Mouse (Mus musculus) neural tube, embryonic 15.5 days (tissue): ENCODE results near the gene Pirb. TPM values are rescaled to one million over a fixed set of nuclear protein-coding genes. Genes with fewer than 3 reads are reported as not detected.

Experiments
- ATAC-seq: fragments of 200-750 bp; cut with Nextera tagmentation; 2 replicates; pipeline ENCODE4 v1.8.0; 2017; ENCODE audit warnings: mild to moderate bottlenecking, moderate TSS enrichment, moderate library complexity; ENCODE audit not compliant: low FRiP score
- H3K27ac ChIP-seq: fragments of 300-500 bp; sonication (generic); replicated peaks from 2 replicates; pipeline ENCODE4 v1.5.1; 2015; ENCODE audit warnings: mild to moderate bottlenecking, inconsistent platforms
- H3K27me3 ChIP-seq: fragments of 300-500 bp; sonication (generic); replicated peaks from 2 replicates; pipeline ENCODE4 v1.6.1; 2015; ENCODE audit warnings: inconsistent platforms
- H3K36me3 ChIP-seq: fragments of 300-500 bp; sonication (generic); 2 replicates; pipeline ENCODE4 v1.6.1; 2015; ENCODE audit warnings: inconsistent platforms
- H3K4me1 ChIP-seq: fragments of 300-500 bp; sonication (generic); 2 replicates; pipeline ENCODE4 v1.6.1; 2015; ENCODE audit warnings: inconsistent platforms
- H3K4me2 ChIP-seq: fragments of 300-500 bp; sonication (generic); 2 replicates; pipeline ENCODE4 v1.6.1; 2015; ENCODE audit warnings: inconsistent platforms, mild to moderate bottlenecking, moderate library complexity
- H3K4me3 ChIP-seq: fragments of 300-500 bp; sonication (generic); replicated peaks from 2 replicates; pipeline ENCODE4 v1.5.1; 2015; ENCODE audit warnings: mild to moderate bottlenecking, inconsistent platforms
- H3K9ac ChIP-seq: fragments of 300-500 bp; sonication (generic); replicated peaks from 2 replicates; pipeline ENCODE4 v1.6.1; 2015; ENCODE audit warnings: mild to moderate bottlenecking, inconsistent platforms
- H3K9me3 ChIP-seq: fragments of 300-500 bp; sonication (generic); replicated peaks from 2 replicates; pipeline ENCODE4 v1.6.1; 2016; ENCODE audit warnings: inconsistent platforms
- WGBS: fragments of 180-500 bp; shearing (Covaris S2); methylation state at CpG from one replicate; pipeline ENCODE4 v1.1.7; 2015; ENCODE audit warnings: mixed read lengths; 5-methylcytosine and 5-hydroxymethylcytosine counted together
- polyA plus RNA-seq: library from polyadenylated mRNA; unstranded; fragments of >200 nt; fragmentation: Nextera tagmentation; extraction: Ambion mirVana; gene quantifications from 2 replicates; pipeline ENCODE4 v1.2.1, GENCODE M21; 2015

Gene Pirb
- polyA plus RNA-seq, 1 experiment from 2014 or later: 0.51 TPM

- H3K36me3 ChIP-seq: peaks cover 27% of the 10 kb centered on the region
- no peaks in the 10 kb centered on the region for H3K27me3 ChIP-seq
- H3K4me1 ChIP-seq: peaks cover 36% of the 10 kb centered on the region
- peak overlapping the region; percentile 81 for H3K9ac ChIP-seq
- peak overlapping the region; percentile 69 for H3K4me3 ChIP-seq
- H3K9me3 ChIP-seq: no peaks in the 10 kb centered on the region
- no peak for ATAC-seq
- H3K4me2 ChIP-seq: peak overlapping the region; percentile 79
- H3K27ac ChIP-seq: peak overlapping the region; percentile 96
- WGBS: 32% methylated on average over 3 of the region's 3 CpGs
Observed at GRCm38 (mm10) chr7:3691919-3692318, 28.3 kb downstream of the Pirb start.

DNA sequence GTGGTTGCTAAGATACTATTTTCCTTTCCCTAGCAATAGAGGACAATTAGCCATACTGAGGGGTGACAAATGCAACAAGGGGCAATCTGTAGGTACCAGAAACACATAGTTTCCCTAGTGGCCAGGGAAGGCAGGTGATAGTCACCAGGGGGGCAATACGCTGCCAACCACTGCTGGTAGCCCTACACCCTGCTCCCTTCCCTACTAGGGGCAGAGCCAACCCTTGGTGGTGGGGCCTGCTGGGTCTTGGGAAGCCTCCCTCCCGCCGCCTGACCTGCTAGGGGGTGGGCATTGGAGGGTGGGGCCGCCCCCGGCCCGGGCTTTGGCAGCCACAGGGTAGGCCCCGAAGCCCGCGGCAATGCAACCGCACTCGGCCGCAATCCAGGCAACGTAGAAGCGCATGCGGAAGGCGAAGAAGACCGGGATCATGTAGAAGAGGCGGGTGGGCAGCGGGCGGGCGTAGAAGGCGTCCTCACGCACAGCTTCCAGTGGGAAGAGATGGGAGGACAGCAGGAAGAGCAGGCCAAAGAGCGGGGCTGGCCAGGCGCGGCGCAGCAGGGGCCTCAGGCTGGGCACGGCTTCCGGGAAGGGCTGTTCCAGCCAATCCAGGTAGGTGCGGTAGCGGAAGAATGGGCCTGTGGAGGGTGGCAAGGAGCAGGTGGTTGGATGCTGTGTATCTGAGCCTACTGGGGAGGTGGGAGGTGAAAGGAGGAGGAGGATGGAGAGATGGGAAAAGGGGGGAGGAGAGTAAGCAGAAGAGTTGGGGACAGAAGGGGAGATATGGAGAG lies 34.6 kb downstream of the Pirb start:
- 80% methylated on average over 31 of the region's 31 CpGs for WGBS
- no peaks in the 10 kb centered on the region for H3K27me3 ChIP-seq
- no peak for ATAC-seq
- H3K36me3 ChIP-seq: peaks cover 44% of the 10 kb centered on the region
- H3K4me2 ChIP-seq: no peak overlapping the region
- H3K9ac ChIP-seq: no peak overlapping the region
- H3K4me3 ChIP-seq: no peak overlapping the region
- no peaks in the 10 kb centered on the region for H3K9me3 ChIP-seq
- H3K27ac ChIP-seq: peak overlapping the region; percentile 76
- peaks cover 27% of the 10 kb centered on the region for H3K4me1 ChIP-seq

- peak; percentile 21 for ATAC-seq
- WGBS: 65% methylated on average over 8 of the region's 8 CpGs
Observed at GRCm38 (mm10) chr7:3684698-3685097, 35.5 kb downstream of the Pirb start.

DNA sequence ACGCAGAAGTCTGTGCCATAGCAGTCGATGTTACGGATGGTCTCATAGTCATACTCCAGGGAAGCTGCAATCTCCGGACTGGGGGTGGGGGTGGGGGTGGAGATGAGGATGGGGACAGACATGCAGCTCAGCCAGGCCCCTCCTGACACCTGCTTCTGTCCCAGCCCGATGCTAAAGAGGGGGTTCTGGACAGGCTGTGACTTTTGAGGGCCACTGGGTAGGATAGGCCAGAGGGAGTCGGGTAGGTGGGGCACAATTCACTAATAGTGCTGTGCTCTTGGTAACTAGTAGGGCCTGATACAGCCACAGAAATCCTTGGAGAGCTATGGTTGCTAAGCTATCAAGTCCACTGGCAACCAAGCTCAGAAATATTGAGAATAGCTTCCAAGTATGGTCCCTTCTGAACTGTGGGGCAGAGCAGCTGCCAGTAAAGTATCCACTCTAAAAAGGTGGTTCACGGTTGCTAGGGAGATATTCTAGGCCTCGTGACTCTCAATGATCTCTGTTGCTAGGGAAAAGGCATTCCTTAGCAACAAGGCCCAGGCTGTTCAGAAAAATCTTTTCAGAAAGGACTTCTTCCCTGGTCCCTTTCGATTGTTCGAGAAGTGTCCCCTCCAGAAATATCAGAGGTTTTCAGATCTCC lies 36.2 kb downstream of the Pirb start:
- H3K4me3 ChIP-seq: no peak overlapping the region

More at GRCm38 (mm10) chr7:3684698-3685097, 35.5 kb downstream of the Pirb start:
- Histone ChIP-seq H3K27ac (peak overlapping the region; percentile 76), H3K9ac (no peak overlapping the region), H3K4me2 (no peak overlapping the region), H3K4me1 (peaks cover 24% of the 10 kb centered on the region), H3K9me3 (no peaks in the 10 kb centered on the region), H3K27me3 (no peaks in the 10 kb centered on the region), H3K36me3 (peaks cover 48% of the 10 kb centered on the region), H3K4me3 (no peak overlapping the region)

GRCm38 (mm10) chr7:3677342-3677741 lies 42.8 kb downstream of the Pirb start, which contains the start of gene Tmc4:
TSS of gene Tmc4 (minus strand) at chr7:3677553.
- H3K4me3 ChIP-seq: no peak within 1 kb of the TSS
- no peak within 1 kb of the TSS for H3K27ac ChIP-seq
- no peaks in the 10 kb centered on the region for H3K4me1 ChIP-seq
- no peaks in the 10 kb centered on the region for H3K9me3 ChIP-seq
- 55% methylated on average over 9 of the region's 9 CpGs for WGBS
- H3K36me3 ChIP-seq: peaks cover 27% of the 10 kb centered on the region
- H3K27me3 ChIP-seq: no peaks in the 10 kb centered on the region
- no peak within 1 kb of the TSS for H3K4me2 ChIP-seq
- no peak for ATAC-seq
- no peak within 1 kb of the TSS for H3K9ac ChIP-seq

More for the DNA sequence above, 36.2 kb downstream of the Pirb start:
- peak overlapping the region; percentile 76 for H3K27ac ChIP-seq
- 48% methylated on average over 10 of the region's 10 CpGs for WGBS
- H3K27me3 ChIP-seq: no peaks in the 10 kb centered on the region
- H3K9me3 ChIP-seq: no peaks in the 10 kb centered on the region
- peaks cover 24% of the 10 kb centered on the region for H3K4me1 ChIP-seq
- peaks cover 52% of the 10 kb centered on the region for H3K36me3 ChIP-seq
- H3K4me2 ChIP-seq: peak overlapping the region; percentile 15
- no peak overlapping the region for H3K9ac ChIP-seq
- ATAC-seq: peak; percentile 66

DNA sequence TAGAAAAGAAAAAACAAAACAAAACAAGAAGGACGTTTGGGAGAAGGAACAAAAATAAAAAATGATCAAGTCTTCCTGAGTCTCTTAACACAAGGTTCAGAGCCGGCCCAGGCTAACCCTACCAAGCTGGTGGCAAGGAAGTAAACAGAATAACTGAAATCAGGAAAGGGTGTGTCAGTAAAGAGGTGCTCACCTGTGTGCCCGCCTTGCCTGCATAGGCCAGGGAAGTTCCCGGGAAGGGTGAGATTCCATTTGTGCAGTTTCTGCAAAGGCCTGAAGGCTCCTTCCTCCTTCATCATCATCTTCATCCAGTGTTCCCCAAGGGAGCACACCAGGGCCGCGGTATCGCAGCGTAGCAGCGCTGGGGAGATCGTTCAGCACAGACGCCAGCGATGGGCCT lies 43.8 kb downstream of the Pirb start:
- no peak overlapping the region for H3K9ac ChIP-seq
- H3K4me2 ChIP-seq: no peak overlapping the region
- H3K27me3 ChIP-seq: no peaks in the 10 kb centered on the region
- peaks cover 22% of the 10 kb centered on the region for H3K36me3 ChIP-seq
- no peaks in the 10 kb centered on the region for H3K4me1 ChIP-seq
- no peak overlapping the region for H3K27ac ChIP-seq
- no peak overlapping the region for H3K4me3 ChIP-seq
- no peaks in the 10 kb centered on the region for H3K9me3 ChIP-seq
- WGBS: 87% methylated on average over 12 of the region's 12 CpGs
- no peak for ATAC-seq

GRCm38 (mm10) chr7:3675228-3675548 lies 45.0 kb downstream of the Pirb start:
- H3K9me3 ChIP-seq: no peaks in the 10 kb centered on the region
- H3K27ac ChIP-seq: no peak overlapping the region
- no peak overlapping the region for H3K4me2 ChIP-seq
- H3K9ac ChIP-seq: no peak overlapping the region
- no peaks in the 10 kb centered on the region for H3K27me3 ChIP-seq
- peak; percentile 29; the same call in 1 of the 2 replicates for ATAC-seq
- peaks cover 19% of the 10 kb centered on the region for H3K36me3 ChIP-seq
- WGBS: 87% methylated on average over 3 of the region's 3 CpGs
- H3K4me3 ChIP-seq: no peak overlapping the region
- H3K4me1 ChIP-seq: no peaks in the 10 kb centered on the region

GRCm38 (mm10) chr7:3674507-3675227 lies 45.5 kb downstream of the Pirb start:
- H3K4me3 ChIP-seq: no peak overlapping the region
- no peak overlapping the region for H3K4me2 ChIP-seq
- H3K36me3 ChIP-seq: peaks cover 17% of the 10 kb centered on the region
- peak; percentile 88; the same call in 1 of the 2 replicates for ATAC-seq
- no peaks in the 10 kb centered on the region for H3K9me3 ChIP-seq
- WGBS: 77% methylated on average over 10 of the region's 10 CpGs
- no peak overlapping the region for H3K9ac ChIP-seq
- H3K27ac ChIP-seq: no peak overlapping the region
- H3K4me1 ChIP-seq: no peaks in the 10 kb centered on the region
- H3K27me3 ChIP-seq: no peaks in the 10 kb centered on the region

DNA sequence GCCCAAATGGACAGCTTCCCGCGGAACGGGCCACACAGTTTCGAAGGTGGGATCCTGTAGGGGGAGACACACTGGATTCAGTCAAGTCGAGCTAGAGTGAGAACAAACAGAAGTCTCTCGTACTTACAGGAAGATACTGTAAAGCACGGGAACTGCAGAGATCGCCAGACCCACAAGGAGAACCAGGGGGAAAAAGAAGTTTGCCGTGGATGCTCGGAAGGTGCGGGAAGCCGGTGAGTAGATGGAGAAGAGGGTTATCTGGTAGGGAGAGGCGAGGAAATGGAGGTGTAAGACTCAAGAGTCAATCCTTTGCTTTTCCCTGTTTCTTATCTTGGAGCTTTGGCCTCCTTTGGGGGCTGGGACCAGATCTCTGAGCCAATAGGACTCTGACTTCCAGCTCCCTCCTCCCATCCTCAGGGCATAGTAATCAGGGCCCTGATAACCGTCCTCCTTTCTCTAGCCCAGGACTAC lies 53.2 kb downstream of the Pirb start:
- Histone ChIP-seq H3K4me2 (no peak overlapping the region), H3K4me1 (peaks cover 27% of the 10 kb centered on the region), H3K9ac (no peak overlapping the region), H3K27ac (no peak overlapping the region), H3K36me3 (peaks cover 10% of the 10 kb centered on the region), H3K4me3 (no peak overlapping the region), H3K27me3 (no peaks in the 10 kb centered on the region), H3K9me3 (no peaks in the 10 kb centered on the region)
- ATAC-seq: no peak
- WGBS: 23% methylated on average over 14 of the region's 14 CpGs

DNA sequence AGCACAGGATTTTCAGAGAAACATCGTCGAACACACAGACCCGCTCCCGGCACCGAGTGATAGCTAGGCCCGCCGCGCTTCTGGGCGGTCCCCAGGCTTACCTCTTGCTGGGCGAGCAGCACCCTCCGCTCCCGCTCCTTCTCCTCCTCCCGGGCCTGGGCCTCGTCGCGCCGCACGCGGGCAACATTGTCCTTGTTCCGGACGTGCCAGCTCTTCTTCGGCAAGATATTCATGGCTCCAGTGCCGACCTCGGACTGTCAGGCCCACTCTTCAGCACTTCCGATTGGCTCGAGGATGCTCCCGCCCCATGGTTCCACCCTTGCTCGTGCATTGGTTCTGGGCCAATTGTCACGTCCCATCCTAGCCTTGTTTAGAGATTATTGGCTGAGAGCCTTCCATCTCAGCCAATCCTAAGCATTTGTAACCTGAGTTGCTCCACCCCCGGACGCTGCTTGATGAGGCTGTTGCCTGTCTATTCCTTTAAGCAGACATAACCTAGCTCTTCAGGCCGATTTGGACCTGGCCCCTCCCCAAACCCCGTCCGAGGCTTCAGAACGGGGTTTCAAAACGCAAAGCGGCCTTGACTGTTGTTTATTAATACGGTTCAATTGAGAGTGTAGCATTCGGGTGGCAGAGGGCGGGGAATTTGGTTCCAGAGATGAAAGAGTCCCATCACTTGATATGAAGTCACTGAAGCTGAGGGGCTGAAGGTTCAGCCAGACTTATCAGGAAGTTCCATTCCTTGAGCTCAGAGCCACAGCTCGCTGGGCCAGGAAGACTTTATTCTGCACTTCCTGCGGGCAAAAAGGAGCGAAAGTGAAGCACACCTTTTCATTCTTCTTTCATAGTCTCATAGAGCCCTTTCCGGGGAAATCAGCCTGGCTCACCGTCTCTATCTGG lies 54.7 kb downstream of the Pirb start, which contains the start of gene Leng1:
Gene Leng1, minus strand, starts transcription at position 626 of the 900 bp plus-strand sequence.
- WGBS: 4% methylated on average over 45 of the region's 45 CpGs

More for the DNA sequence above, 54.7 kb downstream of the Pirb start, which contains the start of gene Leng1:
- peaks cover 24% of the 10 kb centered on the region for H3K36me3 ChIP-seq
- no peaks in the 10 kb centered on the region for H3K9me3 ChIP-seq
- peak within 1 kb of the TSS; percentile 68 for H3K4me3 ChIP-seq
- H3K27me3 ChIP-seq: no peaks in the 10 kb centered on the region
- peaks cover 27% of the 10 kb centered on the region for H3K4me1 ChIP-seq
- H3K27ac ChIP-seq: peak within 1 kb of the TSS; percentile 84
- peak within 1 kb of the TSS; percentile 68 for H3K4me2 ChIP-seq
- ATAC-seq: peak; percentile 99
- H3K9ac ChIP-seq: peak within 1 kb of the TSS; percentile 66
